Mouse (Mus musculus): ENCODE measurements at regions not wholly inside any gene's neighbourhood (a gene's known extent, or its start where the extent isn't known, plus 50 kb on each side); places are given as distances from the start of the nearest gene placed in this dataset.

DNA sequence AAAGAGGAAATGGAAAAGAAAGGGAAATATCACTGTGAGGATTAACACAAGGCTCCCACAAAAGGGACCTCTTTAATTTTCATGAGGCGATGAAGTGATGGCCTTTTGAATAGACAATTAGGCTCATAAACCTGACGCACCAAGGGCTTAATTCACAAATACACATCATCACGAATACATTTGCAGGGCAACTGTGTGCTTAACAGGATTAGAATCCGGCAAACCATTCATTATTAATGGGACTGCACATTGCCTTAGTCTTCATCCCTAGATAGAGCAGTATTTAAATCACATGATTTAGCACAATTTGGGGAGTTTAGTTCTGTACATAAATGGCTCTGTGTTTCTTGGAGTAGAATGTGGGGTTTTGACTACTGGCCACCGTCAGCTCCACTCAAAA, 228.4 kb upstream of the Arid1b start:
- Histone ChIP-seq H3K27me3 (ENCODE audit: control insufficient read depth, insufficient read depth, low read length) (no peaks in the 10 kb centered on the region), H3K4me3 (replicated peaks; ENCODE audit: insufficient read depth, low read depth, low read length) (no peak overlapping the region), H3K27ac (ENCODE audit: insufficient read depth, low read length) (no peak overlapping the region), H3K4me1 (ENCODE audit: control insufficient read depth, insufficient read depth, low read length) (no peaks in the 10 kb centered on the region)
- TF ChIP-seq CTCF (IDR thresholded peaks at IDR 0.05; ENCODE audit: borderline replicate concordance, insufficient read depth, low read depth, low read length) (no peak), POLR2A (IDR thresholded peaks at IDR 0.05; ENCODE audit: borderline replicate concordance, insufficient read depth, low read length) (no peak)
- DNase-seq = no peak
- WGBS = 90% methylated on average over 5 of the region's 5 CpGs

DNA sequence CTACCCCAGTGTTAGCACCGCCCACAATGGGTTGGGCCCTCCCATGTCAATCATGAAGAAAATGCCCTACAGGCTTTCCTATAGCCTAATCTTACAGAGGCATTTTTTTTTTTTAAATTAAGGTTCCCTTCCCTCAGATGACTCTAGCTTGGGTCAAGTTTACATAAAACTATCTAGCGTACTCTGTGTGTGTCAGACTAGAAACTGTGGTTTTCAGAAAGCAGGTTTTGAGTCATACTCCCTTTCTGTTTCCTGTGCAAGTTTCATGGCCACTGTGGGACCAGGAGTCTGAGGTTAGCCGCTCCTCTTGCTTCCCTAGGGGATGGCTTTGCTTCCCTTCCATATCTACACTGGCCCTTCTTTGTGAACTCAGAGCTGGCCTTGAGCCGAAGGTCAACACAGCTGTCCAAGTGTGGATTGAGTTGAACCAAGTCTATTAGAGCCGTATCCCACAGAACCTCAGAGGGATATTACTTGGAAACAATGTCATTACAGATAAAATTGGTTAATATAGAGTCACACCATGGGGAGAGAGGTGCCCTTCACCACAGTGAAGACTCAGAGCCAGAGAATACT, 226.1 kb upstream of the Arid1b start:
- DNase-seq = no peak
- Histone ChIP-seq H3K27ac (ENCODE audit: insufficient read depth, low read length) (no peak overlapping the region), H3K4me1 (ENCODE audit: control insufficient read depth, insufficient read depth, low read length) (no peaks in the 10 kb centered on the region), H3K27me3 (ENCODE audit: control insufficient read depth, insufficient read depth, low read length) (no peaks in the 10 kb centered on the region), H3K4me3 (replicated peaks; ENCODE audit: insufficient read depth, low read depth, low read length) (no peak overlapping the region)
- 97% methylated on average over 5 of the region's 5 CpGs for WGBS
- TF ChIP-seq POLR2A (IDR thresholded peaks at IDR 0.05; ENCODE audit: borderline replicate concordance, insufficient read depth, low read length) (no peak), CTCF (IDR thresholded peaks at IDR 0.05; ENCODE audit: borderline replicate concordance, insufficient read depth, low read depth, low read length) (no peak)

DNA sequence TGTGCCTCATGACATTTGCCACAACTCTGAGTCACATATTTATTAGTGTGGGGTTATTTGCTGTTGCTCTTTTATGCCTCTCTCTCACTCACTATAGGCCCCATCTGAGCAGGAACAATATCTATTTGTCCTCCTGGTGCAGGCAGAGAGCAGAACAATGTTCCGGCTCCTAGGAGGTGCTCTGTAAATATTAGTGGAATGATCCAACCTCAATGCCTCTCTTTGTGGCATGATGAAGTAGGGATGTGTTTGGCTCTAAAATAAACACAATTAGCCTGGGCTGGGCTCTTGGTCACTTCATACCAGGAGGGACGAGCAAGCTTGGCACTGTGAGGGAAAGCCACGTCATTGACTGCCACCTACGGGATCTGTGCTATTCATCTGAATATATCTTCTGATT, 224.8 kb upstream of the Arid1b start:
- no peaks in the 10 kb centered on the region for H3K27me3 ChIP-seq (ENCODE audit: control insufficient read depth, insufficient read depth, low read length)
- no peak overlapping the region for H3K4me3 ChIP-seq (replicated peaks; ENCODE audit: insufficient read depth, low read depth, low read length)
- no peak for DNase-seq
- no peak overlapping the region for H3K27ac ChIP-seq (ENCODE audit: insufficient read depth, low read length)
- no peaks in the 10 kb centered on the region for H3K4me1 ChIP-seq (ENCODE audit: control insufficient read depth, insufficient read depth, low read length)
- 78% methylated on average over 4 of the region's 4 CpGs for WGBS
- TF ChIP-seq CTCF (IDR thresholded peaks at IDR 0.05; ENCODE audit: borderline replicate concordance, insufficient read depth, low read depth, low read length) = no peak

DNA sequence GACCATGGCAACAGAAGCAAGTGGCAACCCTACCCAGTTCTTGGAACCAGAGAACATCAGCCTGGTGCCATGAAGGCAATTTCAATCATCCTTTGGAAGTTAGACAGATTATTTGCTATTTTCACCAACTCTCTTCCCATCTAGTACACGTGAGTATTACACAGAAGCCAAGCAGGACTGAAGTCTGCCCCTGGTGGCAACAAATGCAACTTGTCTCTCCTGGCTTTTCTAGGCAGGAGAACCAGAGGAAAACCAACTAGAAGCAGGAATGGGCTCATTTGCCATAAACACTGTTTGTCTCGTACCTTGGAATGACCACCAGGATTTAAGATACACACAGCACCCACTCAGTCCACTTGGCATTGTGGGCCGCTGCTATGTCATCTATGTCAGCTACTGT, 224.1 kb upstream of the Arid1b start:
- TF ChIP-seq POLR2A (IDR thresholded peaks at IDR 0.05; ENCODE audit: borderline replicate concordance, insufficient read depth, low read length) = no peak
- TF ChIP-seq CTCF (IDR thresholded peaks at IDR 0.05; ENCODE audit: borderline replicate concordance, insufficient read depth, low read depth, low read length) = no peak
- no peaks in the 10 kb centered on the region for H3K27me3 ChIP-seq (ENCODE audit: control insufficient read depth, insufficient read depth, low read length)

DNA sequence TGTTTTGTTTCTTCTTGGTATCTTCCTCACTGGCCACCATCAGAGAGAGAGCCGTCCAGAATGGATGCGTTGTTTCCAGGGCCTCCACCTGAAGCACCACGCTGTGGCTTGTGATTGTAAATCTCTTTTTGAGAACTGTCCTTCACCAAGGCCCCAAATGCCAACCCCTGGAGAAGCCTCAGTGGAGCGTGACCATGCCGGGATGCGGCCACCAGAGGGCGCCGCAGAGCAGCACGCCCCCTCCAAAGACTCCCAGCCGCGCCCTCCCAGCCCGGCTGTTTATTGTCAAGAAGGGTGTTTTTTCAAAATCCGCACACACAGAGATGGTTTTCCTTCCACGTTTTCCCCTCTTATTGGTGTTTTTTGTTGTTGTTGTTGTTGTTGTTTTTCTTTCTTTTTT, 216.0 kb upstream of the Arid1b start:
- peak; percentile 64 to 77 for DNase-seq
- Histone ChIP-seq H3K4me3 (replicated peaks; ENCODE audit: insufficient read depth, low read depth, low read length) (no peak overlapping the region), H3K4me1 (ENCODE audit: control insufficient read depth, insufficient read depth, low read length) (no peaks in the 10 kb centered on the region), H3K27ac (ENCODE audit: insufficient read depth, low read length) (no peak overlapping the region), H3K27me3 (ENCODE audit: control insufficient read depth, insufficient read depth, low read length) (no peaks in the 10 kb centered on the region)
- peak; percentile 77 for TF ChIP-seq CTCF (IDR thresholded peaks at IDR 0.05; ENCODE audit: borderline replicate concordance, insufficient read depth, low read depth, low read length)
- no peak for TF ChIP-seq POLR2A (IDR thresholded peaks at IDR 0.05; ENCODE audit: borderline replicate concordance, insufficient read depth, low read length)
- 2% methylated on average over 14 of the region's 14 CpGs for WGBS

More for the DNA sequence above, 224.1 kb upstream of the Arid1b start:
- no peak for DNase-seq
- H3K27ac ChIP-seq (ENCODE audit: insufficient read depth, low read length) = no peak overlapping the region
- no peaks in the 10 kb centered on the region for H3K4me1 ChIP-seq (ENCODE audit: control insufficient read depth, insufficient read depth, low read length)
- no peak overlapping the region for H3K4me3 ChIP-seq (replicated peaks; ENCODE audit: insufficient read depth, low read depth, low read length)
- WGBS = 87% methylated on average over 3 of the region's 3 CpGs

DNA sequence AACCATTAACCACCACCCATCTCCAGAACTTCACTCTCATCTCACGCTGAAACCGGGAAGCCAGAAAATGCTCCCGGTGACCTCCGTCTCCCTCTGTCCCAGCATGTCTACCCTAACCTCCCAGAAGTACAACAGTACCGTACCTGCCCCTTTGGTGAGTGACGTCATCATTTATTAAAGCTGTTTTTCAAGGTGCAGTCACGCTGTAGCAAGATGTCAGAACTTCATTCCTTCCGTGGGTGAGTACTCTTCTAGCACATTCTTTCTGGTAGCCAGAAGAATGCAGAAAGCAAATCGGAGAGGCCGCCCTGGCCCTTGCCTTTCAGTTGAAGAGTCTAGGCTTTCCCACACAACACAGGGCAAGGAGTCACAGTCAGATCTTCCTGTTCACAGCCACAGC, 215.1 kb upstream of the Arid1b start:
- no peak overlapping the region for H3K27ac ChIP-seq (ENCODE audit: insufficient read depth, low read length)
- no peaks in the 10 kb centered on the region for H3K27me3 ChIP-seq (ENCODE audit: control insufficient read depth, insufficient read depth, low read length)
- no peaks in the 10 kb centered on the region for H3K4me1 ChIP-seq (ENCODE audit: control insufficient read depth, insufficient read depth, low read length)
- TF ChIP-seq CTCF (IDR thresholded peaks at IDR 0.05; ENCODE audit: borderline replicate concordance, insufficient read depth, low read depth, low read length) (no peak), POLR2A (IDR thresholded peaks at IDR 0.05; ENCODE audit: borderline replicate concordance, insufficient read depth, low read length) (no peak)
- no peak overlapping the region for H3K4me3 ChIP-seq (replicated peaks; ENCODE audit: insufficient read depth, low read depth, low read length)
- 97% methylated on average over 10 of the region's 10 CpGs for WGBS
- DNase-seq = no peak

DNA sequence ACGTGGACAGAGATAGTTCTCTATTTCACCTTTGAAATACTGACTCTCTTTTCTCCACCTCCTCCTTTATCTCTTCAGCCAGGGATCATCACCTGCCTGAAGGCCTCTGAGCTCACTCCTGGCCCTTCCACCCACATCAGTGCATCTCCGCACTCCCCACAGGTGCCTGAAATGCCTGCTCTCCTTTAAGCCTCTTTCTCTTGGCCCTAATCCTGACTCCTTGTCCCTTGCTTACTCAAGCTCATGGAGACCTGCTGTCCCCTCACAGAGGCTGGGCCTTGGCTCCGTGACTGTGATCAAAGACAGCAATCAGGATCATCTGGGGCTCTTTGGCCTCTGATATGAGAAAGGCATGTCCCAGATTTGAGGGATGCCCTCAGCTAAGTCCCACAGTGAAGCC, 212.5 kb upstream of the Arid1b start:
- DNase-seq = no peak
- no peaks in the 10 kb centered on the region for H3K27me3 ChIP-seq (ENCODE audit: control insufficient read depth, insufficient read depth, low read length)
- no peak overlapping the region for H3K27ac ChIP-seq (ENCODE audit: insufficient read depth, low read length)
- H3K4me1 ChIP-seq (ENCODE audit: control insufficient read depth, insufficient read depth, low read length) = peaks cover 5% of the 10 kb centered on the region; the same call in 1 of the 2 replicates
- no peak for TF ChIP-seq POLR2A (IDR thresholded peaks at IDR 0.05; ENCODE audit: borderline replicate concordance, insufficient read depth, low read length)
- 49% methylated on average over 3 of the region's 3 CpGs for WGBS
- no peak overlapping the region for H3K4me3 ChIP-seq (replicated peaks; ENCODE audit: insufficient read depth, low read depth, low read length)

DNA sequence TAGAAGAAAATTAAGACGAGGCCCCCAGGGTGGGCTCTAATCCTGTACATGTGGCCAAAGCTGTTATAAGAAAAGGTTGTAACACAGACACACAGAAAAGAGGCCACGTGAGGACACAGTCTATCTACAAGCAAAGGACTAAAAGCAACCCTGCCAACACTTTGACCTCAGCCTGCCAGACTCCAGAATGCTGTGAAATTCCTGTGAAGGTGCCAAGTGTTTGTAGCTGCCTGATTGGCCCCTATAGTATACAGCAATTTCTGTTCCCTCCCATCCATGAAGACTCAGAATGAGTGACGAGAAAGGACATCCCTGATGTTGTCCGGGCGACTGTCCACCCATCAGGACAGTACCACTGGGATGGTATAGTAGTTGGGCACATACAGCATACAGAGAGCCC, 209.8 kb upstream of the Arid1b start:
- DNase-seq = peak in 1 of 2 experiments; percentile 17
- WGBS = 65% methylated on average over 5 of the region's 5 CpGs

More for the DNA sequence above, 209.8 kb upstream of the Arid1b start:
- peaks cover 5% of the 10 kb centered on the region; the same call in 1 of the 2 replicates for H3K4me1 ChIP-seq (ENCODE audit: control insufficient read depth, insufficient read depth, low read length)
- no peak overlapping the region for H3K4me3 ChIP-seq (replicated peaks; ENCODE audit: insufficient read depth, low read depth, low read length)
- no peaks in the 10 kb centered on the region for H3K27me3 ChIP-seq (ENCODE audit: control insufficient read depth, insufficient read depth, low read length)
- H3K27ac ChIP-seq (ENCODE audit: insufficient read depth, low read length) = no peak overlapping the region
- TF ChIP-seq POLR2A (IDR thresholded peaks at IDR 0.05; ENCODE audit: borderline replicate concordance, insufficient read depth, low read length) (no peak), CTCF (IDR thresholded peaks at IDR 0.05; ENCODE audit: borderline replicate concordance, insufficient read depth, low read depth, low read length) (no peak)

All from cerebellum, adult 2 months (tissue).